Mouse (Mus musculus): ENCODE measurements around the gene Metrn. TPM values are rescaled to one million over a fixed set of nuclear protein-coding genes. Genes with fewer than 3 reads are reported as not detected.

Metrn gene
- total and polyA plus RNA-seq, 3 experiments: 16.9 to 50.1 (median 23.7) TPM

GRCm38 (mm10) chr17:25843122-25843521 is 46.2 kb upstream of the Metrn start:
- Histone ChIP-seq H3K4me3 (replicated peaks in 1 of 3; ENCODE audit: low read depth in 2 of 3, low read length in 2 of 3, poor library complexity in 1 of 3) (peak overlapping the region; percentile 71 to 93 (median 77)), H3K9ac (ENCODE audit: insufficient read depth, low read depth) (peak overlapping the region; percentile 83), H3K36me3 (replicated peaks in 1 of 2; ENCODE audit: control insufficient read depth in 1 of 2, insufficient read depth in 1 of 2, low read length in 1 of 2) (peaks cover 59 to 83% of the 10 kb centered on the region in 2 experiments), H3K79me2 (replicated peaks; ENCODE audit: control insufficient read depth, extremely low read depth, insufficient read depth, poor library complexity, severe bottlenecking) (peaks cover 14% of the 10 kb centered on the region), H3K4me2 (ENCODE audit: insufficient read depth, low read depth, poor library complexity, severe bottlenecking) (peak overlapping the region; percentile 71; the same call in 1 of the 2 replicates), H3K4me1 (ENCODE audit: control insufficient read depth in 1 of 2, insufficient read depth in 2 of 2) (peaks cover 12 to 15% of the 10 kb centered on the region in 2 experiments), H3K27ac (ENCODE audit: insufficient read depth, low read depth) (no peak overlapping the region), H3K9me3 (replicated peaks; ENCODE audit: low read length) (no peaks in the 10 kb centered on the region), H3K27me3 (replicated peaks) (no peaks in the 10 kb centered on the region)
- dilution Hi-C loops (cut with MboI; ENCODE audit: extremely low pct_ligation_motif_present, extremely low pct_unique_long_range_greater_than_20kb, low sequenced_read_pairs) (no loop called here), in situ Hi-C loops (cut with MboI; ENCODE audit: low pct_ligation_motif_present, low pct_unique_long_range_greater_than_20kb, low sequenced_read_pairs) (no loop called here)
- DNase-seq (ENCODE audit: extremely low read depth): no peak
- TF ChIP-seq ELF1 (IDR thresholded peaks at IDR 0.05; ENCODE audit: low read depth, low read length) (no peak), BHLHE40 (IDR thresholded peaks at IDR 0.05; ENCODE audit: low read depth, low read length) (no peak), JUN (IDR thresholded peaks at IDR 0.05; ENCODE audit: insufficient read depth, low read depth, low read length) (no peak), CHD1 (IDR thresholded peaks at IDR 0.05; ENCODE audit: low read depth, low read length) (no peak), CTCF (conservative IDR thresholded peaks at IDR 0.05 in 1 of 2, IDR thresholded peaks at IDR 0.05 in 1 of 2; ENCODE audit: low read depth in 2 of 2, low read length in 2 of 2) (no peak), ZC3H11A (IDR thresholded peaks at IDR 0.05; ENCODE audit: low read depth, low read length) (no peak), MAX (IDR thresholded peaks at IDR 0.05; ENCODE audit: low read length) (no peak), SIN3A (IDR thresholded peaks at IDR 0.05; ENCODE audit: low read length) (no peak), PAX5 (IDR thresholded peaks at IDR 0.05; ENCODE audit: low read length) (no peak), RAD21 (IDR thresholded peaks at IDR 0.05; ENCODE audit: low read depth, low read length) (no peak), ZMIZ1 (IDR thresholded peaks at IDR 0.05; ENCODE audit: low read depth, low read length) (no peak), NRF1 (IDR thresholded peaks at IDR 0.05; ENCODE audit: low read depth, low read length) (no peak), ETS1 (conservative IDR thresholded peaks at IDR 0.05; ENCODE audit: low read depth, low read length) (no peak), USF2 (conservative IDR thresholded peaks at IDR 0.05; ENCODE audit: low read depth, low read length) (no peak), EP300 (IDR thresholded peaks at IDR 0.05; ENCODE audit: low read length) (no peak), POLR2A (IDR thresholded peaks at IDR 0.05; ENCODE audit: low read depth, low read length) (no peak), ZNF384 (IDR thresholded peaks at IDR 0.05; ENCODE audit: low read depth, low read length) (no peak)

DNA sequence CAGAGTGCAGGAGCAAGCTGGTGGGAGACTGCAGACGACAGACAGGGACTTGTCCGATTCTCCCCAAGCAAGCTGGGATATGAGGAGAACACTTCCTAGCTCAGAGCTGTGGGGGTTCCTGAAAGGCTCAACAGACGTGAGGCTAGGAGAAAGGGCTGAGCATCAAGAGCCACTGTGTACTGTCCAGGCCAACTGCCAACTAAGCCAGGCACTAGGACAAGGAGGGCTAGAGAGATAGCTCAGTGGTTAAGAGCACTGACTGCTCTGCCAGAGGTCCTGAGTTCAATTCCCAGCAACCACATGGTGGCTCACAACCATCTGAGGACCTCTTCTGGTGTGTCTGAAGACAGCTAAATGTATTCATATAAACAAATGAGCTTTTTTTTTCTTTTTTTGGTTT is 45.6 kb upstream of the Metrn start:
- in situ Hi-C loops (cut with MboI; ENCODE audit: low pct_ligation_motif_present, low pct_unique_long_range_greater_than_20kb, low sequenced_read_pairs): no loop called here
- no peak overlapping the region for H3K9ac ChIP-seq (ENCODE audit: insufficient read depth, low read depth)

More for the DNA sequence above, 45.6 kb upstream of the Metrn start:
- H3K4me2 ChIP-seq (ENCODE audit: insufficient read depth, low read depth, poor library complexity, severe bottlenecking): no peak overlapping the region
- H3K9me3 ChIP-seq (replicated peaks; ENCODE audit: low read length): no peaks in the 10 kb centered on the region
- no peaks in the 10 kb centered on the region for H3K27me3 ChIP-seq (replicated peaks)
- peaks cover 14% of the 10 kb centered on the region for H3K79me2 ChIP-seq (replicated peaks; ENCODE audit: control insufficient read depth, extremely low read depth, insufficient read depth, poor library complexity, severe bottlenecking)
- TF ChIP-seq MYC (IDR thresholded peaks at IDR 0.05; ENCODE audit: low read depth, low read length) (no peak), ZNF384 (IDR thresholded peaks at IDR 0.05; ENCODE audit: low read depth, low read length) (0 out of 2 replicates have a peak, but pooled peaks have one; percentile 19), ELF1 (IDR thresholded peaks at IDR 0.05; ENCODE audit: low read depth, low read length) (0 out of 2 replicates have a peak, but pooled peaks have one; percentile 30), TBP (conservative IDR thresholded peaks at IDR 0.05; ENCODE audit: low read depth, low read length) (peak; percentile 88)
- dilution Hi-C loops (cut with MboI; ENCODE audit: extremely low pct_ligation_motif_present, extremely low pct_unique_long_range_greater_than_20kb, low sequenced_read_pairs): no loop called here
- no peak overlapping the region for H3K27ac ChIP-seq (ENCODE audit: insufficient read depth, low read depth)
- peaks cover 62 to 83% of the 10 kb centered on the region in 2 experiments for H3K36me3 ChIP-seq (replicated peaks in 1 of 2; ENCODE audit: control insufficient read depth in 1 of 2, insufficient read depth in 1 of 2, low read length in 1 of 2)
- peaks cover 12 to 15% of the 10 kb centered on the region in 2 experiments for H3K4me1 ChIP-seq (ENCODE audit: control insufficient read depth in 1 of 2, insufficient read depth in 2 of 2)
- no peak overlapping the region for H3K4me3 ChIP-seq (replicated peaks in 1 of 3; ENCODE audit: low read depth in 2 of 3, low read length in 2 of 3, poor library complexity in 1 of 3)
- DNase-seq (ENCODE audit: extremely low read depth): no peak
